Mouse (Mus musculus) lung, adult 18-20 months (tissue): ENCODE measurements around the gene Ndufs4.
A peak's percentile ranks its signal among the peaks of the same experiment; 100 is the strongest.
"Not testable (repeated sequence)": the region's sequence is repeated elsewhere in the genome, so short reads cannot be mapped to it uniquely, and the experiment has no call there.

Experiments
- DNase-seq, 2 experiments: peaks; one replicate each; pipeline ENCODE4 v3.0.0; 2022; ENCODE audit warnings: mixed read lengths in 2 of 2

Gene Ndufs4

GRCm38 (mm10) chr13:114319835-114320389 lies 68.1 kb downstream of the Ndufs4 start:
- DNase-seq, result no peak

- no peak for DNase-seq
These were observed 68.9 kb downstream of the Ndufs4 start for GRCm38 (mm10) chr13:114319136-114319535.

- no peak for DNase-seq
These were observed 72.7 kb downstream of the Ndufs4 start for GRCm38 (mm10) chr13:114315374-114315773.

GRCm38 (mm10) chr13:114314953-114315352 lies 73.1 kb downstream of the Ndufs4 start:
- no peak for DNase-seq

GRCm38 (mm10) chr13:114310591-114310990 lies 77.5 kb downstream of the Ndufs4 start:
- no peak for DNase-seq

- no peak for DNase-seq
These were observed 83.4 kb downstream of the Ndufs4 start for GRCm38 (mm10) chr13:114304684-114305083.

GRCm38 (mm10) chr13:114303466-114304175 lies 84.4 kb downstream of the Ndufs4 start:
- no peak for DNase-seq

GRCm38 (mm10) chr13:114297761-114298160 lies 90.3 kb downstream of the Ndufs4 start:
- DNase-seq, result no peak

- no peak for DNase-seq
These were observed 91.5 kb downstream of the Ndufs4 start for GRCm38 (mm10) chr13:114296556-114296955.

- peak; percentile 18 to 37 for DNase-seq
These were observed 98.6 kb downstream of the Ndufs4 start for GRCm38 (mm10) chr13:114289411-114289810.

GRCm38 (mm10) chr13:114288511-114288910 lies 99.5 kb downstream of the Ndufs4 start:
- no peak for DNase-seq

GRCm38 (mm10) chr13:114278690-114279089 lies 109.4 kb downstream of the Ndufs4 start:
- not testable (repeated sequence) for DNase-seq

- peak in 1 of 2 experiments; percentile 18 for DNase-seq
These were observed 110.8 kb downstream of the Ndufs4 start for GRCm38 (mm10) chr13:114277277-114277676.

- DNase-seq, result no peak
These were observed 116.5 kb downstream of the Ndufs4 start for GRCm38 (mm10) chr13:114271410-114272105.

GRCm38 (mm10) chr13:114267741-114268140 lies 120.3 kb downstream of the Ndufs4 start:
- DNase-seq, result no peak

GRCm38 (mm10) chr13:114260486-114261205 lies 127.4 kb downstream of the Ndufs4 start:
- no peak for DNase-seq

GRCm38 (mm10) chr13:114254697-114255096 lies 133.4 kb downstream of the Ndufs4 start:
- DNase-seq, result no peak
